Mouse (Mus musculus): ENCODE measurements around the gene Lrwd1.

- TF ChIP-seq CTCF (IDR thresholded peaks at IDR 0.05; ENCODE audit: low read depth, low read length), result no peak
- TF ChIP-seq GATA1 (IDR thresholded peaks at IDR 0.05; ENCODE audit: borderline replicate concordance, low read length), result no peak
- TF ChIP-seq TAL1 (conservative IDR thresholded peaks at IDR 0.05; ENCODE audit: low read depth, low read length), result no peak
- no peak for TF ChIP-seq POLR2AphosphoS5 (IDR thresholded peaks at IDR 0.05; ENCODE audit: insufficient replicate concordance, low read depth, low read length)
Observed at GRCm38 (mm10) chr5:136098536-136098935, 37.3 kb downstream of the Lrwd1 start.
